Mouse (Mus musculus): Measurements from ENCODE around the gene Tcn2.

The Tcn2 gene

GRCm38 (mm10) chr11:3900296-3900695 is 31.7 kb downstream of the Tcn2 start:
- no peak for TF ChIP-seq CTCF (conservative IDR thresholded peaks at IDR 0.05; ENCODE audit: low read length)
- no peak for TF ChIP-seq NANOG (IDR thresholded peaks at IDR 0.05; ENCODE audit: borderline replicate concordance, low read length)
- TF ChIP-seq POU5F1 (IDR thresholded peaks at IDR 0.05; ENCODE audit: borderline replicate concordance, low read length) = no peak
- no peaks in the 10 kb centered on the region for H3K9me3 ChIP-seq (ENCODE audit: low read length)
- peaks cover 24% of the 10 kb centered on the region for H3K4me1 ChIP-seq (replicated peaks; ENCODE audit: low read depth, low read length)
- H3K4me3 ChIP-seq (replicated peaks; ENCODE audit: low read length) = no peak overlapping the region
- peaks cover 7% of the 10 kb centered on the region; the same call in 1 of the 2 replicates for H3K36me3 ChIP-seq (ENCODE audit: insufficient read depth, low read length)
- H3K27me3 ChIP-seq (ENCODE audit: insufficient read depth, low read length) = peaks cover 37% of the 10 kb centered on the region

DNA sequence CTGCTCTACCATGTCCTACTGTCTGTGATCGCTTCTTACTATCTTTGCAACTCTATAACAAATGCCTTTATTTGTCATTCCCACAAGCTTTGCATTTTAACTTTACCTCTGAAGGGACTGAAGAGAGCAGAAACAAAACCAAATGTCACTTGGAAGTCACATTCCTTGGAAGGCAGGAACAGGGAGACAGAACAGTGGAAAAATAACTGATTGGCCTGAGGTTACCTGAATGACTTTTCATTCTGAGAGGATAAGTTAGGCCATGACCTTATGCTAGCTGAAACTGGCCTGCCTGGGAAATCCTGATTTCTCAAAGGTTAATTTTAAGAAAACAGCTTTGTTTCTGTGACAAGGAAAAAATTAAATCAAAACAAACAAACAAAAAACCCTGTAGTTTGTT is 36.0 kb downstream of the Tcn2 start:
- Histone ChIP-seq H3K4me3 (replicated peaks; ENCODE audit: low read length) (no peak overlapping the region), H3K4me1 (replicated peaks; ENCODE audit: low read depth, low read length) (peaks cover 25% of the 10 kb centered on the region), H3K27me3 (ENCODE audit: insufficient read depth, low read length) (peaks cover 24% of the 10 kb centered on the region), H3K9me3 (ENCODE audit: low read length) (no peaks in the 10 kb centered on the region), H3K36me3 (ENCODE audit: insufficient read depth, low read length) (peaks cover 7% of the 10 kb centered on the region; the same call in 1 of the 2 replicates)
- TF ChIP-seq NANOG (IDR thresholded peaks at IDR 0.05; ENCODE audit: borderline replicate concordance, low read length) = no peak
- no peak for TF ChIP-seq POU5F1 (IDR thresholded peaks at IDR 0.05; ENCODE audit: borderline replicate concordance, low read length)
- TF ChIP-seq CTCF (conservative IDR thresholded peaks at IDR 0.05; ENCODE audit: low read length) = no peak

- Histone ChIP-seq H3K36me3 (ENCODE audit: insufficient read depth, low read length) (peaks cover 7% of the 10 kb centered on the region; the same call in 1 of the 2 replicates), H3K27me3 (ENCODE audit: insufficient read depth, low read length) (peaks cover 28% of the 10 kb centered on the region), H3K9me3 (ENCODE audit: low read length) (no peaks in the 10 kb centered on the region), H3K4me1 (replicated peaks; ENCODE audit: low read depth, low read length) (peaks cover 25% of the 10 kb centered on the region), H3K4me3 (replicated peaks; ENCODE audit: low read length) (peak overlapping the region; percentile 80)
- TF ChIP-seq NANOG (IDR thresholded peaks at IDR 0.05; ENCODE audit: borderline replicate concordance, low read length) (no peak), POU5F1 (IDR thresholded peaks at IDR 0.05; ENCODE audit: borderline replicate concordance, low read length) (no peak), CTCF (conservative IDR thresholded peaks at IDR 0.05; ENCODE audit: low read length) (no peak)
Observed at GRCm38 (mm10) chr11:3895458-3895857, 36.5 kb downstream of the Tcn2 start.

DNA sequence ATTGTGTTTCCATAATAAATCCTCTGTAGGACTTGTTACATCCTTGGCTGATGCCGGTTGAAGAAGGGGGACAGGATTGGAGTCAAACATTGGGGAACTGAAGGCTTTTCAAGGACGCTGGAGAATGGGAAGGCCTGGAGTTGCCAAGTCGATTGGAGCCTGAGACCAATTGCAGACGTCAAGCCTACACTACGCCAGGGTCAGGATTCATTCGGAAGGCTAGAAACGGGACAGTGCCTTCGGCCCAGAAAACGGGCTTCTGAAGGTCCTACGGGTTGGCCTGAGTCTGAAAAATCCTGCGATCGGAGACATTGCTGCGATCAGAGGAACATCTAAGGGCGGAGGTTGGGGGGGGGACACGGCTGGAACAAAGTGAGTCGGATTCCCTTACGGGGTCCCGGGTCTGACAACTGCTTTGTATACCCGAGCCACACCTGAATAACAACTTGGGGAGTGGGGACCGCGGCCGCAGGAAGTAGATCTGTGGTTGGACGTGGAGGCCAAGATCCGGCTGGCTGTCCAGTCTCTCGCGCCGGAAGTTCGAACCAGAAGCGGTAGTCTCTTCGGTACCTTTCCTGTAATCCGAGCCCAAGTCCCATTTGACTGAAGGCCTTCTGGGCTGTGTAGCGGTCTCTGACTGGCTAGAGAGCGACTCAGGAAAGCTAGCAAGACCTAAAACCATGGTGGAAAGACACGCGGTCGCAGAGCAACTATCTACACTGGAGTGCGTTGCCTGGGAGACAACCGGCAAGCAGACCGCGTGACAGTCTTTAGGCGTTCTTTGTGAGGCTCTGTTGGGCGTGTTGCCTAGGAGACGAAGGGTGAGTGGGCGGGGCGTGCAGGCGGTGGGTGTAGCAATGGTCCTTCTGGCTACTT is 37.3 kb downstream of the Tcn2 start, which contains the start of the genes 4921536K21Rik and Dusp18:
Gene 4921536K21Rik, minus strand, starts transcription at position 693 of the 876 bp plus-strand sequence.
Gene Dusp18, plus strand, starts transcription at position 835 of the 876 bp plus-strand sequence.
- Histone ChIP-seq H3K4me3 (replicated peaks; ENCODE audit: low read length) (peak within 1 kb of the TSS; percentile 80), H3K27me3 (ENCODE audit: insufficient read depth, low read length) (peaks cover 35% of the 10 kb centered on the region)

DNA sequence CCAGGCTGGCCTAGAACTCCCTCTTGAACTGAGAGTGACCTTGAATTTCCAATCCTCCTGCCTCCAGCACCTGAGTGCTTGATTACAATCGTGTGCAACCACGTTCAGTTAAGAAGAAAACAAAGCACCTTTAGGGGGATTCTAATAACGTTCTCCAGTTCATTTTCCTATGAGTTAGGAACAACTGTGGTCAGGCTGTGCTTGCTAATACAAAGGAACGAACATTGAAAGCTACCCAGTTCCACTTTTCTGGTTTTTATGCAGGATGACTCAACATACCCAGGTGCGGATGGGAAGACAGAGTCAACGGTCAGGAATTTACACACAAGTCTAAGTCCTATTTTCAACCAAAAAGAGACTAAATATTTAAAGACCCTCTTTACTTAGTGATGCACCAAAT is 38.0 kb downstream of the Tcn2 start:
- TF ChIP-seq POU5F1 (IDR thresholded peaks at IDR 0.05; ENCODE audit: borderline replicate concordance, low read length) (no peak), NANOG (IDR thresholded peaks at IDR 0.05; ENCODE audit: borderline replicate concordance, low read length) (no peak), CTCF (conservative IDR thresholded peaks at IDR 0.05; ENCODE audit: low read length) (no peak)
- Histone ChIP-seq H3K27me3 (ENCODE audit: insufficient read depth, low read length) (peaks cover 37% of the 10 kb centered on the region), H3K4me3 (replicated peaks; ENCODE audit: low read length) (no peak overlapping the region), H3K9me3 (ENCODE audit: low read length) (no peaks in the 10 kb centered on the region), H3K36me3 (ENCODE audit: insufficient read depth, low read length) (peaks cover 7% of the 10 kb centered on the region; the same call in 1 of the 2 replicates), H3K4me1 (replicated peaks; ENCODE audit: low read depth, low read length) (peaks cover 25% of the 10 kb centered on the region)

More for the DNA sequence above, 37.3 kb downstream of the Tcn2 start, which contains the start of the genes 4921536K21Rik and Dusp18:
- Histone ChIP-seq H3K36me3 (ENCODE audit: insufficient read depth, low read length) (peaks cover 7% of the 10 kb centered on the region; the same call in 1 of the 2 replicates), H3K4me1 (replicated peaks; ENCODE audit: low read depth, low read length) (peaks cover 25% of the 10 kb centered on the region), H3K9me3 (ENCODE audit: low read length) (no peaks in the 10 kb centered on the region)
- TF ChIP-seq CTCF (conservative IDR thresholded peaks at IDR 0.05; ENCODE audit: low read length) (no peak), NANOG (IDR thresholded peaks at IDR 0.05; ENCODE audit: borderline replicate concordance, low read length) (no peak), POU5F1 (IDR thresholded peaks at IDR 0.05; ENCODE audit: borderline replicate concordance, low read length) (no peak)

DNA sequence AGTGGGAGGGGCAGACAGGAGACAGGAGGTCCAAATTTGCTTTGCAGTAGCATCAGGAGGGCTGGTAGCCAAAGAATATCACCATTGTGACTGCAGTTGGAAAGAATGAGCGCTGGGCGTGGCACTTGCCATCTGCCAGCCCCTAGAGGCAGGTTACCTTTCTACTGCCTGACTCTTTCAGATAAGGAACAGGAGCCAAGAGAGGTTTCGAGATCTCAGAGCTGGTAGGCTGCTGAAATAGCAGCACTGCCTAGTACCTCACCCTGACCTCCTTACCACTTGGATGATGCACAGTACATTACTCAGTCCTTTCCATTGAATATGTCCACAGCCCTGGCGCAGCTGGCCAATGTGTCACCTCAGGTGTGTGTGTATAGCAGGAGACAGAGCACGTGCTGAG is 44.6 kb downstream of the Tcn2 start:
- Histone ChIP-seq H3K9me3 (ENCODE audit: low read length) (no peaks in the 10 kb centered on the region), H3K27me3 (ENCODE audit: insufficient read depth, low read length) (peaks cover 21% of the 10 kb centered on the region), H3K36me3 (ENCODE audit: insufficient read depth, low read length) (no peaks in the 10 kb centered on the region)

GRCm38 (mm10) chr11:3883711-3884110 is 48.2 kb downstream of the Tcn2 start:
- no peak for TF ChIP-seq POU5F1 (IDR thresholded peaks at IDR 0.05; ENCODE audit: borderline replicate concordance, low read length)
- TF ChIP-seq NANOG (IDR thresholded peaks at IDR 0.05; ENCODE audit: borderline replicate concordance, low read length) = no peak
- no peak for TF ChIP-seq CTCF (conservative IDR thresholded peaks at IDR 0.05; ENCODE audit: low read length)
- Histone ChIP-seq H3K4me1 (replicated peaks; ENCODE audit: low read depth, low read length) (peaks cover 29% of the 10 kb centered on the region), H3K4me3 (replicated peaks; ENCODE audit: low read length) (no peak overlapping the region), H3K27me3 (ENCODE audit: insufficient read depth, low read length) (peaks cover 18% of the 10 kb centered on the region), H3K9me3 (ENCODE audit: low read length) (no peaks in the 10 kb centered on the region), H3K36me3 (ENCODE audit: insufficient read depth, low read length) (no peaks in the 10 kb centered on the region)

More for the DNA sequence above, 44.6 kb downstream of the Tcn2 start:
- no peak overlapping the region for H3K4me3 ChIP-seq (replicated peaks; ENCODE audit: low read length)
- H3K4me1 ChIP-seq (replicated peaks; ENCODE audit: low read depth, low read length) = peaks cover 20% of the 10 kb centered on the region
- TF ChIP-seq CTCF (conservative IDR thresholded peaks at IDR 0.05; ENCODE audit: low read length) (no peak), NANOG (IDR thresholded peaks at IDR 0.05; ENCODE audit: borderline replicate concordance, low read length) (no peak), POU5F1 (IDR thresholded peaks at IDR 0.05; ENCODE audit: borderline replicate concordance, low read length) (no peak)

DNA sequence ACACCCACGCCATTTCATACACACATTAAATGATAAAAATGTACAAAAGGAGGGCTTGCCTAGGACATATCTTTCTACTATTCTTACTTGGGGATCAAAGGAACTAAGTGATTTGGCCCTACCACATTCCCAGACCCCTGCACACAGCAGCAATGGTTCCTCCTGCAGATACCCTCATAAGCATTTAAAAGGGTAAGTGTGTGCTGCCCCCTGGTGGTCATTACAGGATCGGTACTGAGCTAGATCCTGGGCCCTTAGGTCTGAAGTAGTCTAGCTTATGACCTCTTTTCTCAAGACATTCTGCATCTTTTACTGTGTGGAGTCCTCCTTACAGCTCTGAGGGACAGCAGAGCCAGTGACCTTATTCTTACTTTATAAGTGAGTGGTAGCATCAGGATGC is 52.1 kb downstream of the Tcn2 start:
- Histone ChIP-seq H3K9me3 (ENCODE audit: low read length) (no peaks in the 10 kb centered on the region), H3K36me3 (ENCODE audit: insufficient read depth, low read length) (no peaks in the 10 kb centered on the region), H3K4me3 (replicated peaks; ENCODE audit: low read length) (no peak overlapping the region), H3K27me3 (ENCODE audit: insufficient read depth, low read length) (peaks cover 26% of the 10 kb centered on the region), H3K4me1 (replicated peaks; ENCODE audit: low read depth, low read length) (peaks cover 12% of the 10 kb centered on the region)
- TF ChIP-seq NANOG (IDR thresholded peaks at IDR 0.05; ENCODE audit: borderline replicate concordance, low read length) (no peak), CTCF (conservative IDR thresholded peaks at IDR 0.05; ENCODE audit: low read length) (peak; percentile 76)

Data from E14TG2a.4 (cell line).